Mouse (Mus musculus) lung, postnatal 14 days (tissue): ENCODE measurements around the gene Spcs2.

Experiments used
- DNase-seq: peaks from one replicate; pipeline ENCODE4 v3.0.0; 2021

Spcs2 gene

GRCm38 (mm10) chr7:99864241-99865028 is 1.2 kb upstream of the Spcs2 start:
- DNase-seq = no peak

GRCm38 (mm10) chr7:99858813-99859585 is 4.3 kb downstream of the Spcs2 start, which contains the start of gene Xrra1:
Gene Xrra1, plus strand, starts transcription at chr7:99859116.
- peak; percentile 95 for DNase-seq

GRCm38 (mm10) chr7:99858175-99858812 is 5.0 kb downstream of the Spcs2 start:
- DNase-seq = no peak

GRCm38 (mm10) chr7:99856266-99856861 is 6.9 kb downstream of the Spcs2 start:
- no peak for DNase-seq

GRCm38 (mm10) chr7:99854311-99854710 is 9.0 kb downstream of the Spcs2 start:
- no peak for DNase-seq

GRCm38 (mm10) chr7:99853350-99853749 is 9.9 kb downstream of the Spcs2 start:
- no peak for DNase-seq

GRCm38 (mm10) chr7:99851618-99852017 is 11.6 kb downstream of the Spcs2 start:
- no peak for DNase-seq

- no peak for DNase-seq
Measured at GRCm38 (mm10) chr7:99851121-99851520, 12.1 kb downstream of the Spcs2 start.

- no peak for DNase-seq
Measured at GRCm38 (mm10) chr7:99850534-99850933, 12.7 kb downstream of the Spcs2 start.

- DNase-seq = no peak
Measured at GRCm38 (mm10) chr7:99845533-99846236, 17.6 kb downstream of the Spcs2 start.

GRCm38 (mm10) chr7:99838241-99838640 is 25.0 kb downstream of the Spcs2 start:
- DNase-seq = no peak

GRCm38 (mm10) chr7:99837358-99838071 is 25.7 kb downstream of the Spcs2 start:
- no peak for DNase-seq

- DNase-seq = peak; percentile 30
Measured at GRCm38 (mm10) chr7:99836781-99837180, 26.5 kb downstream of the Spcs2 start.

GRCm38 (mm10) chr7:99834314-99834853 is 28.9 kb downstream of the Spcs2 start:
- no peak for DNase-seq

- DNase-seq = no peak
Measured at GRCm38 (mm10) chr7:99833846-99834222, 29.4 kb downstream of the Spcs2 start.

GRCm38 (mm10) chr7:99833115-99833845 is 30.0 kb downstream of the Spcs2 start:
- no peak for DNase-seq

- DNase-seq = peak; percentile 95
Measured at GRCm38 (mm10) chr7:99828083-99828570, 35.1 kb downstream of the Spcs2 start, which contains the start of gene Neu3. Gene Neu3, minus strand, starts transcription at chr7:99828417.

GRCm38 (mm10) chr7:99826096-99826495 is 37.2 kb downstream of the Spcs2 start:
- no peak for DNase-seq

GRCm38 (mm10) chr7:99825511-99825910 is 37.8 kb downstream of the Spcs2 start:
- no peak for DNase-seq
